Mouse (Mus musculus): ENCODE results near the gene Lrrc8a.
A peak's percentile ranks its signal among the peaks of the same experiment; 100 is the strongest.

GRCm38 (mm10) chr2:30286192-30287026, 48.9 kb downstream of the Lrrc8a start, which contains the start of the genes Dolk and Nup188:
- TF ChIP-seq CTCF (conservative IDR thresholded peaks at IDR 0.05; ENCODE audit: insufficient read depth, insufficient read length, low read depth, low read length) (no peak), POLR2A (IDR thresholded peaks at IDR 0.05; ENCODE audit: low read depth, low read length) (peak; percentile 66)

Measured in kidney, adult 2 months (tissue).